Mouse (Mus musculus) lung, adult 2 months (tissue): ENCODE data around the gene Ralgapa1.

Source experiments
- CTCF ChIP-seq: fragments of 200-500 bp; IDR thresholded peaks from 2 replicates; pipeline ENCODE4 v1.5.1; 2011; ENCODE audit warnings: mild to moderate bottlenecking, low read length, control low read depth; ENCODE audit not compliant: insufficient read depth
- POLR2A ChIP-seq: fragments of 200-500 bp; IDR thresholded peaks from 2 replicates; pipeline ENCODE4 v1.6.1; 2011; ENCODE audit warnings: low read depth, mild to moderate bottlenecking, control low read depth, low read length, borderline replicate concordance; ENCODE audit errors: extremely low read depth

GRCm38 (mm10) chr12:55620321-55620720 is 200.6 kb downstream of the Ralgapa1 start:
- TF ChIP-seq CTCF (no peak), POLR2A (no peak)
